Mouse (Mus musculus): ENCODE data around the gene Msantd2. TPM values are rescaled to one million over a fixed set of nuclear protein-coding genes. Genes with fewer than 3 reads are reported as not detected.

Gene Msantd2
- polyA plus RNA-seq (2015; fragmentation: Nextera tagmentation; extraction: Ambion mirVana) = 3.6 and 5.0 TPM in 2 replicates

DNA sequence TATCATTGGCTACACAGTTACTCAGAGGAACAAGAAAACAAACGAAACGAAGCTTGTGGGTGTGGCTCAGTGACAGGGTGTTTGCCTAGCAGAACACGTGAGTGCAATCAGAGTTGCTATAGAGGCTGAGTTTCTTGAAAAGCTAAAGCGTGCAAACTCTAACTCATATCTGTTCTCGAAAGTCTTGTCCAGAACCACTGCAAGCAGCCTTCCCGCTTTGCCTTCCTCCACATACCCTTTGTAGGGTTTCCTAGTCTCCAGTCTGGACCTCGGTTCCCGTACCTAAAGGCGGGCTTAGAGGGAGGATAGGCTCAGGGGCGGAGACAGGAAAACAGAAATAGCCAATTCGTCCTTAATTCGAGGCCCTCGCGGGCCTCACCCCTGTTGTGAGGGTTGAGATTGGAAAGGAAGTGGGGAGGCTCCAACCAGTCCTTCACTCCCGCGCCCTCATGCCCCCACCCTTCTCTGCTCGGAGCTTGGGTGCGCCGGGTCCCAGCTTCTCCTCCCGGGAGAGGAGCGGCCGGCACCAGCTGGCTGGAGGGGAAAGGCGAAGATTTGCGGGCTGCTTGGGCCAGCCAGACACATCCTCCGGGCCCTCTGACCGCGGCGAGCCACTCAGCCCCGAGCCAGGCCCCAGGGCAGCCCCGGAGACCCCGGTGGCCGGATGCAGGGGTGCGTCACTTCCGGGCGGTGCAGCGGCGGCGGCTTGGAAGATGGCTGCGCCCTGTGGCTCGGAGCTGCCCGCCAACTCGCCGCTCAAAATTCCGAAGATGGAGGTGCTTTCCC, at the start of gene Msantd2:
TSS of gene Msantd2 (plus strand) at position 709 of the 786 bp plus-strand sequence.
- H3K4me2 ChIP-seq = peak within 1 kb of the TSS; percentile 97
- H3K36me3 ChIP-seq (replicated peaks) = no peaks in the 10 kb centered on the region
- ATAC-seq (ENCODE audit: insufficient read depth) = peak; percentile 91
- peak within 1 kb of the TSS; percentile 93 for H3K4me3 ChIP-seq (replicated peaks)
- no peaks in the 10 kb centered on the region for H3K9me3 ChIP-seq (replicated peaks)
- no peaks in the 10 kb centered on the region for H3K27me3 ChIP-seq
- peak within 1 kb of the TSS; percentile 82 for H3K9ac ChIP-seq
- peaks cover 29% of the 10 kb centered on the region for H3K4me1 ChIP-seq (replicated peaks)
- H3K27ac ChIP-seq (replicated peaks) = peak within 1 kb of the TSS; percentile 94
- WGBS (ENCODE audit: insufficient replicate concordance) = under 1% methylated on average over 37 of the region's 44 CpGs

DNA sequence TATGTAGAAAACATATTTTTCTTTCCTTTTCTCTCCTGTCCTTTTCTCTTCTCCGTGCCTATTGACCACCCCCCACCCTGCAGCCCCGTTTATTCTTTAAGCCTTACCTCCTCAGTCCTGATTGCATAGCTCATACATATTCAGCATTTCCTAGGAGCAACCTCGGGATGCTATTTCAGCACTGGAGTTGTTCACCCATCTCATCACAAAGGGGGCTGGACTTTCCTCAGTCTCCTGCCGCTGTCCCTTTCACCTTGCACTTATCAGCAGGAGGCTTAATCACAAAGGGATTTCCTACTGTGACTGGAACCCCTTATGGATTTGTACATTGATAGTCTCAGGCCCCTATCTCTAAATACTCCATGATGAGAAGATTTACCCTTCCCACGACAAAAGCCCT, 36.7 kb upstream of the Msantd2 start:
- H3K4me1 ChIP-seq (replicated peaks) = 0 out of 2 replicates have a peak, but pooled peaks cover 4% of the 10 kb centered on the region
- H3K27ac ChIP-seq (replicated peaks) = no peak overlapping the region
- H3K36me3 ChIP-seq (replicated peaks) = no peaks in the 10 kb centered on the region
- WGBS (ENCODE audit: insufficient replicate concordance) = under 1% methylated on average over 5 of the region's 5 CpGs
- H3K4me3 ChIP-seq (replicated peaks) = no peak overlapping the region
- no peak for ATAC-seq (ENCODE audit: insufficient read depth)
- H3K9me3 ChIP-seq (replicated peaks) = no peaks in the 10 kb centered on the region
- H3K27me3 ChIP-seq = peaks cover 72% of the 10 kb centered on the region
- no peak overlapping the region for H3K4me2 ChIP-seq
- no peak overlapping the region for H3K9ac ChIP-seq

DNA sequence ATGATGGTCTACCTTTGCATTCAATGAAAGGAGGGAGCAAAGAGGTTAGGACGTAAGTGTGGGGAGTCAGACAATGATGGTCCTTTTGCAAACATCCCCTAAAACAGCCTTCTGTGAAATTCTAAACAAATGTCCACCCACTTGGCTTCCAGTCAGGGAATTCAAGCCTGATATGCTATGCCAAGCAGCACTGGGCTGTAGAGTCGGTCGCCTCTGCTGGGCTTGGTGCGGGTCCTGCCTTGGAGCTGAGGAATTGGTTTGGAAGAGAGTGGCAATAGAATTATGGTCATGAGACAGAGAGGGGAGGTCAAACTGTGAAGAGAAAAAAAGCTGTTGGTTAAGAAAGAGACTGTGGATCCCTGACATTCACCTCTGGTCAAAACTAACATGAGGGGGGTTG, 35.8 kb upstream of the Msantd2 start:
- peaks cover 81% of the 10 kb centered on the region for H3K27me3 ChIP-seq
- no peak overlapping the region for H3K9ac ChIP-seq
- no peaks in the 10 kb centered on the region for H3K36me3 ChIP-seq (replicated peaks)
- H3K27ac ChIP-seq (replicated peaks) = no peak overlapping the region
- H3K4me3 ChIP-seq (replicated peaks) = no peak overlapping the region
- H3K4me1 ChIP-seq (replicated peaks) = 0 out of 2 replicates have a peak, but pooled peaks cover 4% of the 10 kb centered on the region
- 39% methylated on average over 4 of the region's 4 CpGs for WGBS (ENCODE audit: insufficient replicate concordance)
- no peaks in the 10 kb centered on the region for H3K9me3 ChIP-seq (replicated peaks)
- ATAC-seq (ENCODE audit: insufficient read depth) = no peak
- no peak overlapping the region for H3K4me2 ChIP-seq

DNA sequence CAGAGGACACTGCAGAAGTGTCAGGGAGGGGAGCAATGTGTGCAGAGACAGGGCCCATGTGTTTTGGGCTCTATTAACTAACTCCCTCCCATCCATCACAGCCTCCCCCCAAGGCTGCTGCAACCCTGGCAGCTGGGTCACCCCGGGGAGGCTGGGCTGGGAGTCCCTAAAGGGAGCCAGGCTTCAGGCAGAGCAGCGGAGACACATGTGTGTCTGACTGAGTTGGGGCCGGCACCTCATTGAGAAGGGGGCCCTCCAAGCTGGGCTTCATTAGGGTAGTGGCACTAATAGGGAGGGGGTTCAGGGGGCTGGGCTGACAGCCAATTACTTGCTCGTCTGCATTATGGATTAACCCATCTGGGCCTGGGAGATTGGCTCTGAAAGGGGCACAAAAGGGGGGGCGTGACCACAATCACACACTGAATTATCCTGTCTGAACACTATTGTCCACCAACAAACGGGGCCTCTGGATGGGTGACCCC, 35.1 kb upstream of the Msantd2 start:
- H3K4me1 ChIP-seq (replicated peaks) = 0 out of 2 replicates have a peak, but pooled peaks cover 4% of the 10 kb centered on the region
- H3K27me3 ChIP-seq = peaks cover 89% of the 10 kb centered on the region
- no peak for ATAC-seq (ENCODE audit: insufficient read depth)
- no peak overlapping the region for H3K4me3 ChIP-seq (replicated peaks)
- no peak overlapping the region for H3K4me2 ChIP-seq
- H3K27ac ChIP-seq (replicated peaks) = no peak overlapping the region
- no peak overlapping the region for H3K9ac ChIP-seq
- H3K36me3 ChIP-seq (replicated peaks) = no peaks in the 10 kb centered on the region
- WGBS (ENCODE audit: insufficient replicate concordance) = 12% methylated on average over 6 of the region's 6 CpGs
- no peaks in the 10 kb centered on the region for H3K9me3 ChIP-seq (replicated peaks)

DNA sequence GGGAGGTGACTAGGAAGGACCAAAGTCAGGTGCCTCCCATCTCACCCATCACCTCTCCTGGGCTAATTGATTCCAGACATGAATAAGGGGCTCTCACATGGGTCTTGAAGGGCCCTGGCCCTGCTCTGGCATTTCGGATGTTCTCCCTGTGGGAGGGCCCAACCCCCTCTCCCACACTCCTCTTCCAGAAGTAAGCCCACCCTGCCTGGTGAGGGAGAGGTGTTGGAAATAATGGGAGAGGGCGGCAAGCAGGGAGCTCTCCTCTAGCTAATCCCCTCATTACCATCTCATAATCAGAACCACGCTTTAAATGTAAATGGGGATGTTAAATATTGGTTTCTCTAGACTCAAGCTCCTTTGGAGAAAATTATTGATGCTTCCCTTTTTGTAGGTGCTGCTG, 34.1 kb upstream of the Msantd2 start:
- H3K4me1 ChIP-seq (replicated peaks) = peaks cover 4% of the 10 kb centered on the region
- 1% methylated on average over 3 of the region's 3 CpGs for WGBS (ENCODE audit: insufficient replicate concordance)
- no peak overlapping the region for H3K27ac ChIP-seq (replicated peaks)
- peaks cover 96% of the 10 kb centered on the region for H3K27me3 ChIP-seq
- H3K36me3 ChIP-seq (replicated peaks) = no peaks in the 10 kb centered on the region
- H3K9me3 ChIP-seq (replicated peaks) = no peaks in the 10 kb centered on the region
- no peak overlapping the region for H3K9ac ChIP-seq
- no peak overlapping the region for H3K4me3 ChIP-seq (replicated peaks)
- ATAC-seq (ENCODE audit: insufficient read depth) = no peak
- no peak overlapping the region for H3K4me2 ChIP-seq

DNA sequence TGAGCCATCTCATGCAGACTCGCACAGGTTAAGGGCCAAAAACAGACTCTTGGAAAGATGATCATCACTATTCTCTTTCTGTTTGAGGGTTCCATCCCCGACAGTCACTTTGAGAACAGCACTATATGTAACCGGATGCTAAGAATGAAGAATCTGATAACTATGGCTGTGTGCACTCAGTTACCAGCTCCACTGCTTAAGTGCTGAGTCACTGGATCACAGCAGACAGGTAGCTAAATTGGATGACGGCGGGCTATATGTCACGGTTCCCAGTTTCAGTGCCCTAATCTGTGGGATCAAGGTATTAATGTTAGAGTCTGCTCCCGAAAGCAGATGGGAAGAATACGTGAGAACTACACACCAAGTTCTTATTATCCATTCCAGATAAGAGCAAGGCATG, 33.3 kb upstream of the Msantd2 start:
- no peak overlapping the region for H3K4me2 ChIP-seq
- H3K4me1 ChIP-seq (replicated peaks) = peaks cover 12% of the 10 kb centered on the region
- 4% methylated on average over 8 of the region's 8 CpGs for WGBS (ENCODE audit: insufficient replicate concordance)
- H3K27me3 ChIP-seq = peaks cover 97% of the 10 kb centered on the region
- ATAC-seq (ENCODE audit: insufficient read depth) = no peak
- no peaks in the 10 kb centered on the region for H3K9me3 ChIP-seq (replicated peaks)
- no peak overlapping the region for H3K27ac ChIP-seq (replicated peaks)
- H3K36me3 ChIP-seq (replicated peaks) = no peaks in the 10 kb centered on the region
- no peak overlapping the region for H3K9ac ChIP-seq
- H3K4me3 ChIP-seq (replicated peaks) = no peak overlapping the region

DNA sequence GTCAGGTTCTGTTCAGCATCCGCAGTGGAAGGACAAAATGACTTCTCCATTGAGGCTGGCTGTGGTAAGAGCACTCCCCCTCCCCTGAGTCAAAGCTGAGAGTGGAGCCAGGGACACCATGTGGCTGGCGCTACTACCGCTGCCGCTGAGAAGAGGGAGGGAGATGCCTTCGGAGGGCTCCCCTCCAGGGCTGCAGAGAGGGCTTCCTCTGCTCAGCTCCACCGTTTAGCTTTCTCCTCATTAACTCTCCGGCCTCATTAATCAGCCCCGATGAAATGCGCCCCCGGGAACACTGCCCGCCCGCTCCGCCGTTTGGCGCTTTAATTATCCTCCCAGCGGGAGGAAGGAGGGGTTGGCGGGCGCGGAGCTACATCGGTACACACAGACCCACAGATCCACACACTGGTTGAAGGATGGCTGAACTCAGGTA, 32.6 kb upstream of the Msantd2 start:
- no peak for ATAC-seq (ENCODE audit: insufficient read depth)
- Histone ChIP-seq H3K27ac (replicated peaks) (no peak overlapping the region), H3K27me3 (peaks cover 99% of the 10 kb centered on the region), H3K9ac (no peak overlapping the region), H3K36me3 (replicated peaks) (no peaks in the 10 kb centered on the region), H3K9me3 (replicated peaks) (no peaks in the 10 kb centered on the region), H3K4me3 (replicated peaks) (no peak overlapping the region), H3K4me2 (no peak overlapping the region), H3K4me1 (replicated peaks) (peaks cover 12% of the 10 kb centered on the region)
- 4% methylated on average over 20 of the region's 20 CpGs for WGBS (ENCODE audit: insufficient replicate concordance)

DNA sequence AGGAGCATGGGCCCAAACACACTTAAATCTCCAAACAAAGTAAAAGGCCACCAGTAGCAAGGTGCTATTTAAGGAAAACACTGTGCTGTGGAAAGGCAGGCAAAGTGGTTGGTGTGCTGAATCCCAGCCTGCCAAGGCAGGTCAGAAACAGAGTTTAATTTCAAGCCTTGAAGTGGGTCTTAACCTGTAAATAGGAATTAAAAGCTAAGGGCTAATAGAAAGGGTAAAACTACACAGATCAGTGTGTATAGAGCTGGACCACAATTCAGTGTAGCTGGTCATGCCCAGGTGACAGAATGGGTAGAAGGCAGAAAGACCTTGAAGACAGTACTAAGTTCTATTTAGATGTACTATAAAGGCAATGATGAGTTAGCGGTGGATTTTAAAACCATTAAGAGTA, 32.0 kb upstream of the Msantd2 start:
- H3K4me1 ChIP-seq (replicated peaks) = peaks cover 12% of the 10 kb centered on the region
- H3K4me2 ChIP-seq = no peak overlapping the region
- H3K4me3 ChIP-seq (replicated peaks) = no peak overlapping the region
- H3K27me3 ChIP-seq = peaks cover 99% of the 10 kb centered on the region
- no peak overlapping the region for H3K9ac ChIP-seq
- ATAC-seq (ENCODE audit: insufficient read depth) = no peak
- no peak overlapping the region for H3K27ac ChIP-seq (replicated peaks)
- 65% methylated on average over 1 of the region's 1 CpGs for WGBS (ENCODE audit: insufficient replicate concordance)
- no peaks in the 10 kb centered on the region for H3K9me3 ChIP-seq (replicated peaks)
- H3K36me3 ChIP-seq (replicated peaks) = no peaks in the 10 kb centered on the region

DNA sequence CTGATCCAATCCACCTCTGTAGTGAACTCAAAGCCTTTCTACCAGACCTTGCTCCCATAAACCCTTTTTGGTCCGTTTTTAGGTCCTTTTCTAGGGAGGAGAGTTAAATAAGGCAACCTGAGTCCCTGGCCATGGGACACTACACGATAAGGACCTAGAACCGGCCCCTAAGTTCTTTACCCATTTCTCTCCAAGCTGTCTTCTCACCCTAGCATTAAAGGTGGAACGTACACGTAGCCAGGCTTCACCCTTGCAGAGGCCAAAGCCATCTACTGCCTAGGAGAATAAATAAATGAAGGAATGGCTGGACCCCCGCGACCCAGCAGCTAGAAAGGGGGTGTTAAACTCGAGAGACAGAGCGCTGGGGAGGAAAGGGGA, 29.5 kb upstream of the Msantd2 start:
- Histone ChIP-seq H3K4me1 (replicated peaks) (peaks cover 12% of the 10 kb centered on the region), H3K4me3 (replicated peaks) (no peak overlapping the region), H3K4me2 (no peak overlapping the region; the same call in 1 of the 2 replicates), H3K27me3 (peaks cover 99% of the 10 kb centered on the region), H3K27ac (replicated peaks) (no peak overlapping the region), H3K9ac (no peak overlapping the region), H3K9me3 (replicated peaks) (no peaks in the 10 kb centered on the region), H3K36me3 (replicated peaks) (no peaks in the 10 kb centered on the region)
- no peak for ATAC-seq (ENCODE audit: insufficient read depth)
- WGBS (ENCODE audit: insufficient replicate concordance) = 2% methylated on average over 9 of the region's 9 CpGs

DNA sequence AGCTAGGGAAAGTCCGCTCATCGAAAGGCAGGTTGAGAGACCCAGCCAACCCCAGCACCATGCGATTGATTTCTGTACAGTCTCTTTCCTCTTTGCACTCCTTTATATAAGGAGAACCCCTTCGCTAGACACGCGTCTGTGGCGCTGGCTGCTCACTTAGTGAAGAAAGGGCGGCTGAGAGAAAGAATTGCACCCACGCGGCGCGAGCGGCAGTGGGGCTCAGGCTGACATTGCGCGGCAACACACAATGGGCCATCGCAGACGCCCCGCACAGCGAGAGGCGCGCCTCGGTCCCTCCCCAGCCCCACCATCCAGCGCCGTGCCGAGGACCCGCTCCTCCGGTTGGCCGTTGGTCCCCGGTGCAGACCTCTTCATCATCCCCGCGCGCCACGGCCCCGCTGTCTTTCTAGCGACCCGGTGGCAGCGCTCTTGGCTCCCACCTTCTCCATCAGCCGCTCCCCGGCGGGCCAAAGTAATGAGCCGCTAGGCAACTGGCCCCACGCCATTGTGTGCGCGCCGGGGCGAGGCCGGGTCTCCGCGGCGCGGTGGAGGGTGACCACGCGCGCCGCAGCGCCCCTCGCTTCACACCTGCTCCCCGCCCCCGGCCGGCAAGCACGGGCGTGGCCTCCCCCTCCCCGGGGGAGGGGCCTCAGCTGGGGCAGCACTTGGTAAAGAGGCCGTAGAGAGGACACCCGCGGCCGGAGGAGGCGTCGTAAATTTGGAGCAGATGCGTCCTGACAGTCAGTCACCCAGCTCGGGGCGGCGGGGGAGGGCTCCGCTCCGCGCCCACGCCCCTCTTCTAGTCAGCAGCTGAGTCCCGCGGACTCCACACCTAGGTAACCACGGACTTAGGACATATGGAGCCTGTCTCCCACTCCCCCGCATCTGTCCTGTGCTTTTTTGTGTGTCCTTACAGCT, 28.8 kb upstream of the Msantd2 start:
- no peaks in the 10 kb centered on the region for H3K36me3 ChIP-seq (replicated peaks)
- peaks cover 12% of the 10 kb centered on the region for H3K4me1 ChIP-seq (replicated peaks)
- H3K4me3 ChIP-seq (replicated peaks) = peak overlapping the region; percentile 35
- H3K4me2 ChIP-seq = peak overlapping the region; percentile 54
- H3K9ac ChIP-seq = no peak overlapping the region
- H3K9me3 ChIP-seq (replicated peaks) = no peaks in the 10 kb centered on the region
- under 1% methylated on average over 81 of the region's 81 CpGs for WGBS (ENCODE audit: insufficient replicate concordance)
- peaks cover 93% of the 10 kb centered on the region for H3K27me3 ChIP-seq
- no peak for ATAC-seq (ENCODE audit: insufficient read depth)
- no peak overlapping the region for H3K27ac ChIP-seq (replicated peaks)

DNA sequence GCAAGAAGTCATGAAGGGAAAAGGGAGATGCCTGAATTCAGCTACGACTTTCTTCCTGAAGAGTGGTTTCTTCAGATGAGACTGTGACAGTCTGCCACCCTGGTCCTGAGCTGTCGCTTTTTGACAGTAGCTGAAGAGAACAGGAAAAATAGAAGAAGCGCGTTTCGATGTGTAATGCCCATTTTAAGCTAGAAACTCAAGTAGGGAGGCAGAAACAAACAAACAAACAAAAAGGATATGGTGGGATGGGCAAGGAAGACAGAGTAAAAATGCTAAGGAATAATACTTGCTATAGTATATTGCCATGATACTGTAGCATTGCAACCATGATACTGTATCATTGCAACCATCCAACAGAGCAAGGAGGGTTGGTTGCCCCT, 28.2 kb upstream of the Msantd2 start:
- H3K9me3 ChIP-seq (replicated peaks) = no peaks in the 10 kb centered on the region
- peaks cover 12% of the 10 kb centered on the region for H3K4me1 ChIP-seq (replicated peaks)
- WGBS (ENCODE audit: insufficient replicate concordance) = 6% methylated on average over 5 of the region's 5 CpGs
- H3K27ac ChIP-seq (replicated peaks) = no peak overlapping the region
- no peak overlapping the region for H3K4me3 ChIP-seq (replicated peaks)
- H3K9ac ChIP-seq = no peak overlapping the region
- H3K36me3 ChIP-seq (replicated peaks) = no peaks in the 10 kb centered on the region
- no peak overlapping the region for H3K4me2 ChIP-seq
- H3K27me3 ChIP-seq = peaks cover 86% of the 10 kb centered on the region
- ATAC-seq (ENCODE audit: insufficient read depth) = no peak
